Mouse (Mus musculus) cerebellum, adult (tissue): ENCODE measurements around the gene Fcgr1.
"Not testable (repeated sequence)": the region's sequence is repeated elsewhere in the genome, so short reads cannot be mapped to it uniquely, and the experiment has no call there.

Source experiments
- ATAC-seq: cut with Nextera tagmentation; 2 replicates; pipeline ENCODE4 v1.9.2; 2017; ENCODE audit warnings: mild to moderate bottlenecking, moderate library complexity, mixed read lengths; ENCODE audit not compliant: insufficient number of reproducible peaks, low FRiP score, low TSS enrichment

Gene Fcgr1

DNA sequence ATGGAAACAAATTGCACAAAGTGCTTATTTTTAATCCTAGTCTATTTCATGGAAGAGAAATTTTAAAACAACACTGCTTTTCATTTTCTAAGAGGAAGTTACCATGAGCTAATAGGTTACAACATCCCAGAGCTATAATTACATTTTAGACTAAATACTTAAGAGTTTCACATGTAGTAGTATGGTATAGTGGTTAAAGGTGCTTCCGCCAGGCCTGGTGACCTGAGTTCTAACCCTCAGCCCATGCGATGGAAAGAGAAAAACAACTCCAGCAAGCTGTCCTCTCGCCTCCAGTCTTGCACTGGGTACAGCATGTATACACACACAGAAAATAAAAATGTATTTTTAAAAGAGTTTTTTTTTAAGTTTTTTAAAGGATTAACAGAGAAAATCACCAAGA is 42.0 kb downstream of the Fcgr1 start:
- ATAC-seq, result no peak

DNA sequence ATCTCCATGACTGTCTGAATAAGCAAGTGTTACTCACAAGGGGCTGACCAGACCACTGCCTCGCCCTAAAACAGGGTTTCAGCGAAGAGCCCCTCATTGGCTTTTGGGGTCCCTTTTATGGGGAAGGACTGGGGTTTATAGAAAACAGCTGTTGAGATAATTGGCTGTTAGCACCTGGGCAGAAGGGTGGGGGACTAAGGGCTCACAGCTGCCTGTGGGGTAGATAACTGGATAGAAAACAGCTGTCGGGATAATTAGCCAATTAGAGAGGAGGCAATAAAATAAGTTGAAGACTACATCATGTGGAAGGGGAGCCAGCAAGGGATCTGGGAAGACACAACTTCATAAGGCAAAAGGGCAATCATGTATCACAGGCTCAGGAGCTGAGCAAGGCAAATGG is 42.9 kb downstream of the Fcgr1 start:
- ATAC-seq, result no peak

DNA sequence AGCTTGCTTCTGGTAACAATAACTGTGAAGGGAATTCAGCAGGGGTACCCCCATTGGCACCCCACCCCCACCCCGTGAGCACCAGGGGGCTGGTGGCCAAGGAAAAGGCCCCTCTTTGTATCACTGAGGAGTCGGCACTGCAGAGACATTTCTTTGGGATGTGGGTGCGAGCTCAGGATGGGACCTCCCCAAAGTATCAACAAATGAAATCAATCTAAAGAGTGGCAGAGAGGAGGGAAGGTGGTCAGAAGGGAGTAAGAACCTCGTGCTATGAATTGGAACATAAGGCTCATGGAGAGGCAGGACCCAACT is 44.8 kb downstream of the Fcgr1 start:
- no peak for ATAC-seq

DNA sequence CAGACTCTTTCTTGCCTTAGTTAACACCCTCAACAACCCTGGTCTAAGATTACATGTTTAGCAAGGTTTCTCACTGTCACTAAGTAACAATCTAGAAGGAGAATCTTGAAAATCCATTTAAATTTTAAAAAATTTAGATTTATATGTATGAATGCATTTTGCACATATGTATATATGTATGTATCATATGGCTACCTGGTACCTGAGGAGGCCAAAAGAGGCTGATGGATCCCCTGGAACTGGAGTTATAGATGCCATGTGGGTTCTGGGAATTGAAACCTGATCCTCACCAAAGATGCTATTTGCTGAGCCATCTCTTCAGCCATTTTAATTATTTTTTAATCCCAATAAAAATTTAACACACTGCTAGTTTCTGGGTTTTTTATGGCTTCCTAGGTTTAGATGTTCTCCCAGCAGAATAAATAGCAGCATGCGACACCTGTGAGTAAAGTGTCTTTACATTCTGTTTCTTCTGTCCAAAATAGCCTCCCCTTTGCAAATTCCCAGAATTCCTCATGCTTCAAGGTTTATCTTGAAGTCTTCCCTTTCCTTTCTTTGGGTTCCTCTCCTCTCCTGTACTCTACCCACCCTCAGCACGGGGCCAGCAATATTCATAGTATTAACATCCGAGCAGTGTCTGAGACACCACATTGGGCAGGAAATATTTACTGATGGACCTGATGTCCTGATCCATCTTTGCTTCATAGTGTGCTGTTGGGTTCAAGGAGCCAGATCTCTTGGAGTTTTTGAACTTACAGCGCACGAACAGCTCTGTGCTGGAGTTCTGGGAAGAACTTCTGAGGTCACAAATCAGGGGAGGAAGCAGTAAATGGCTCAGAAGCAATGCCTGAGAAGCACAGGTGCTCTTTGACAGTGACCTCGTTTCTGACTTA is 45.4 kb downstream of the Fcgr1 start:
- ATAC-seq, result no peak

DNA sequence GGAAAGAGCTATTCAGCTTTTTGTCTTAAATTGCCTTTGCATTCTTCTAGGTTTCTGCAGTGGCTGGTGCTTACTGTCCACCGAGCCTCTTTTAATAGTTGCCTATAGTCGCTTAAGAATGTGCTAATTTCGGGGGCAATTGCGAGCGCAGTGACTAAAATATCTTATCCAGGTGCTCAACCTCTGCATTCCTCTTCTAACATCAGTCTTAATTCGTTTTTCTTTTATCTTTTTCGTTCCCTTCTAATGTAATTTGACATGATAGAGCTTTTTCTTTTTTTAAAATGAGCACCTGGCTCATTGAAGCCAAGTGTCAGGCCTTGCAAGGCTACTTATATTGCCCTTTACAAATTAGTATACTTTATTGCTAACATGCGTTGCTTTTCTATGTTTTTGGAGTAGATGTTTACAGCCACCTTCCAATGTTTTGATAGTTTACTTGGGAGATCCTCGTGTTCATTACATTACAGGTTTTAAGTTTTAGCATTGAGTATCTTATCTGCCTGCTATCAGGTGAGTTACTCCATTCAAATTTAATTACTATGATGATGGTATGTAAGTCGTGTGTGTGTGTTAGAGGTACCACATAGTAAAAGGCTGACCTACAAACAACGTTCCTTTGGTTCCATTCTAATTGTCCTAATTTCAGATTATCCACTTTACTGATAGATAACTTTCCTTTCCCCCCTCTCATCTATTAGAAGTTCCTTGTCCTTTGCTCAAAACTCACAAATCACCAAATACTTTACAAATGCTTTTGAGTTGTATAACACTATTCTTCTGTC is 46.2 kb downstream of the Fcgr1 start:
- no peak for ATAC-seq

DNA sequence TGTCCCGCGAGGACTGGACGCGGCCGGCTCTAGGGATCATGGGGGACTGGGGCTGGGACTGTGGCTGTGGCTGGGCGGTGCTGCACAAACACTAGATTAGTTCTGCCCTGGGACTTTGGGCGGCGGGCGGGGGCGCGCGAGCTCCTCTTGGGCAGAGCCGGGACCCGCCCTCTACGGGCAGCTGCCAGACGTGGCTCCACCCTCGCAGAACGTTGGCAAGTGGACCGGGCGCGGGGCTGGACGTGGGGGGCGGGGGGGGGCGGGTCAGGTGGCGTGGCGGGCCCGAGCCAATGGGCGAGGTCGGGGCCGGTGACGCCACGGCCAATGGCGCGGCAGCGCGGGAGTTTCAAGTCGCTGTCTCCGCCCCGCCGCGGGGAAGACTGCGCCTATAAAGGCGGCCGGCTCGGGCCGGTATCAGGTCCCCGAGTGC is 47.3 kb downstream of the Fcgr1 start, which contains the start of gene Hist2h3c1:
TSS of gene Hist2h3c1 (plus strand) at position 259 of the 430 bp plus-strand sequence.
- peak; percentile 72 for ATAC-seq

DNA sequence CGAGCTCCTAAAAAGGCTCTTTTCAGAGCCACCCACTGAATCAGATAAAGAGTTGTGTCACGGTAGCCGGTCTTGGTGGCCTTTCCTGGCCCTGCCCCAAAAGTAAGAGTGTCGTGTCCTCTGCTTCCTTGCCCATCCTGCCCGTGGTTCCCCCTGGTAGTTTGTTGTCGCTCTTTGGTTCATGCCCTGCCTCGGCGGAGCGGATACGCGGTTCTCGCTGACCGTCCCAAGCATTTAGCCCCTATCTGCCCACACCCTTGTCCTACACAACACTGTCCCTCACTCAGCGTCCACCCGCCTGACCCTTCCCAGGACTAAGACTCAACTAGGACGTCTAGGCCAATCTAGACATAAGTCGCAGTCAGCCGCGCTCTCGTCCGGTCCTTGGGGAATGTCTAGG is 47.8 kb downstream of the Fcgr1 start:
- ATAC-seq, result not testable (repeated sequence)

DNA sequence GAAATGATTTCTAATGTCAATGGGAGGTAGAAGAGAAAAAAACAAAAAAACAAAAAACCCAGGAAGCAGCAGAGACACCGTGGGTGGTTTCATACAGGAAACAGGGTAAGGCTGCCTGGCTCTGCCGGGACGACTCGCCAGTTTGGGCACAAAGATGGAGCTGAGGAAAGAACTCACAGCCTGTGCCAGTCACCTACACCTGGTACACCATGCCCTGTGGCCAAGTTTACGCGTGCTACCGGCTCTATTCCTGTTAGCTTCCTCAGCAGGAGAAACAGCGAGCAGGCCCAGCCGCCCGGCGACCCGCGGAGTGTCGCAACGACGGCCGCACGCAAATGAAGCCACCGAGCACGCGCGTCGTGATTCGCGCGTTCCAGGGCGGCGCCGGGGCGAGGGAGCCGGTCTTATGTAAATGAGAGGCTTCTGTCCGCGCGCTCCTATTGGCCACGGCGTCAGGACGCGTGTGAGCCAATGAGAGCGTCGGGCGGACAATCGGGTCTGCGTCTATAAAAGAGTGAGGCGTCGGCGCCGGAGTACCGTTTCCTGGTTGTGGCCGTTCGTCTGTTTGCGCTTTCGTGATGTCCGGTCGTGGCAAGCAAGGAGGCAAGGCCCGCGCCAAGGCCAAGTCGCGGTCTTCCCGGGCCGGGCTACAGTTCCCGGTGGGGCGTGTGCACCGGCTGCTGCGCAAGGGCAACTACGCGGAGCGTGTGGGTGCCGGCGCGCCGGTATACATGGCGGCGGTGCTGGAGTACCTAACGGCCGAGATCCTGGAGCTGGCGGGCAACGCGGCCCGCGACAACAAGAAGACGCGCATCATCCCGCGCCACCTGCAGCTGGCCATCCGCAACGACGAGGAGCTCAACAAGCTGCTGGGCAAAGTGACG is 48.5 kb downstream of the Fcgr1 start, which contains the start of gene Hist2h2aa1:
TSS of gene Hist2h2aa1 (plus strand) at position 495 of the 884 bp plus-strand sequence.
- peak; percentile 88 for ATAC-seq

DNA sequence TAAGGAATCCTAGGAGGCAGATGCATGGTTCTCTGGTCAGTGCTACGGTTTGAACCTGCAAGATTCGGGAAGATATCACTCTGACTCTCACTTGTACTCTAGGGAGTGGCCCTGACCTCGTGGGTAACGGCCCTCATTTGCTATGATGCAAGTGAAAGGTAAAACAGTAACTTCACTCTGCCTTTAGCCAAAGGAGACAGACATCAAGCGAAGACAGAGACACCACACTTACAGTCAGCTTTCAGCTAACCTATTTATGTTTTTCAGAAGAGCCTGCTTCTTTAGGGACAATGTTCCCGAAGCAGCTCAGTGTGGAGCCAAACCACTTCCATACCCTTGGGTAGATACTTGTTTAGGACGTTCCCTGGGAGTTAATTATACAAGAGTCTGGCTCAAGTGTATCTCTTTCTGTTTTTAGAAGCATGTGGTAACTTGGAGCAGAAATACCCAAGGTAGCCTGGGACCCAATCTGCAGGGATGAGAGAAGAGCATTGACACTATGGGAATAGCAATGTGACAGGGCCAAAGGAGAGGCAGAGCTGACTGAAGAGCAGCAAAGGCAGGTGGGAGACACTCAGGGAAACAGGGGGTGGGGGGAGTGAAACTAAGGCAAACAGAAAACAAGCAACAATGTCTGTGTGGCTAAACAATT is 49.7 kb downstream of the Fcgr1 start:
- no peak for ATAC-seq

DNA sequence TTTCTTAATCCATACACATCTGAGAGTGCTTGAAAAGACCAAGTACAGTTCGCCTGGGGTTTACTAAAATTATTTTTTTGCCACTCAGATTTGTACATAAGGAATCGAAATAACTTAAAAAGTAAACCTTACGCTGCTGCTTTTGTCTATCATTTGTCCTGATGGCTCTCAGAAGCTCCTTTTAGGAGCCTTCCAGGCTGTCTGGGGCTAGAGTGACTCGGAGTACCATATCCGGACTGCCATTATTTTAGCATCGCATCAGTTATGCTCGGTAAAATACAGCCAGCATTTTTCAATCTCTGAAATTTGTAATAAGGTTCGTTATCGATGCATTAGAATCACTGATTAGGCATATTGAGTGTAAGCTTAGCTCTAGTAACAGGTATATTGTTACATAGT is 53.0 kb downstream of the Fcgr1 start:
- no peak for ATAC-seq

DNA sequence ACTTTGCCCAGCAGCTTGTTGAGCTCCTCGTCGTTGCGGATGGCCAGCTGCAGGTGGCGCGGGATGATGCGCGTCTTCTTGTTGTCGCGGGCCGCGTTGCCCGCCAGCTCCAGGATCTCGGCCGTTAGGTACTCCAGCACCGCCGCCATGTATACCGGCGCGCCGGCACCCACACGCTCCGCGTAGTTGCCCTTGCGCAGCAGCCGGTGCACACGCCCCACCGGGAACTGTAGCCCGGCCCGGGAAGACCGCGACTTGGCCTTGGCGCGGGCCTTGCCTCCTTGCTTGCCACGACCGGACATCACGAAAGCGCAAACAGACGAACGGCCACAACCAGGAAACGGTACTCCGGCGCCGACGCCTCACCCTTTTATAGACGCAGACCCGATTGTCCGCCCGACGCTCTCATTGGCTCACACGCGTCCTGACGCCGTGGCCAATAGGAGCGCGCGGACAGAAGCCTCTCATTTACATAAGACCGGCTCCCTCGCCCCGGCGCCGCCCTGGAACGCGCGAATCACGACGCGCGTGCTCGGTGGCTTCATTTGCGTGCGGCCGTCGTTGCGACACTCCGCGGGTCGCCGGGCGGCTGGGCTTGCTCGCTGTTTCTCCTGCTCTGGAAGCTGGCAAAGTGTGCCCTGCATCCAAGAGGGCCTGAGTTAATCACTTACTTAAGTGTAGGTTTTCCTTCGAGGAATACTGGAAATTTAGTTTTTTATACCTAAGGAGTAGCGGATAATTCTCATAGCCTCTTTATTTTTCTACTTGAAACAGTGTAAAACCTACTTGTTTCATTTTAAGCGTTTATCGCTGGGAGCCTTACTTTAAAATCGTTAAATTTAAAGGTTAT is 53.6 kb downstream of the Fcgr1 start, which contains the start of gene Hist2h2aa2:
TSS of gene Hist2h2aa2 (minus strand) at position 328 of the 850 bp plus-strand sequence.
- peak; percentile 84 for ATAC-seq

DNA sequence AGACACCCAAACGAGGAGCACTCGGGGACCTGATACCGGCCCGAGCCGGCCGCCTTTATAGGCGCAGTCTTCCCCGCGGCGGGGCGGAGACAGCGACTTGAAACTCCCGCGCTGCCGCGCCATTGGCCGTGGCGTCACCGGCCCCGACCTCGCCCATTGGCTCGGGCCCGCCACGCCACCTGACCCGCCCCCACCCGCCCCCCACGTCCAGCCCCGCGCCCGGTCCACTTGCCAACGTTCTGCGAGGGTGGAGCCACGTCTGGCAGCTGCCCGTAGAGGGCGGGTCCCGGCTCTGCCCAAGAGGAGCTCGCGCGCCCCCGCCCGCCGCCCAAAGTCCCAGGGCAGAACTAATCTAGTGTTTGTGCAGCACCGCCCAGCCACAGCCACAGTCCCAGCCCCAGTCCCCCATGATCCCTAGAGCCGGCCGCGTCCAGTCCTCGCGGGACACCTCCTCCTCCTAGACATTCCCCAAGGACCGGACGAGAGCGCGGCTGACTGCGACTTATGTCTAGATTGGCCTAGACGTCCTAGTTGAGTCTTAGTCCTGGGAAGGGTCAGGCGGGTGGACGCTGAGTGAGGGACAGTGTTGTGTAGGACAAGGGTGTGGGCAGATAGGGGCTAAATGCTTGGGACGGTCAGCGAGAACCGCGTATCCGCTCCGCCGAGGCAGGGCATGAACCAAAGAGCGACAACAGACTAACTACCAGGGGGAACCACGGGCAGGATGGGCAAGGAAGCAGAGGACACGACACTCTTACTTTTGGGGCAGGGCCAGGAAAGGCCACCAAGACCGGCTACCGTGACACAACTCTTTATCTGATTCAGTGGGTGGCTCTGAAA is 54.6 kb downstream of the Fcgr1 start, which contains the start of gene Hist2h3c2:
TSS of gene Hist2h3c2 (minus strand) at position 174 of the 840 bp plus-strand sequence.
- ATAC-seq, result peak; percentile 74

DNA sequence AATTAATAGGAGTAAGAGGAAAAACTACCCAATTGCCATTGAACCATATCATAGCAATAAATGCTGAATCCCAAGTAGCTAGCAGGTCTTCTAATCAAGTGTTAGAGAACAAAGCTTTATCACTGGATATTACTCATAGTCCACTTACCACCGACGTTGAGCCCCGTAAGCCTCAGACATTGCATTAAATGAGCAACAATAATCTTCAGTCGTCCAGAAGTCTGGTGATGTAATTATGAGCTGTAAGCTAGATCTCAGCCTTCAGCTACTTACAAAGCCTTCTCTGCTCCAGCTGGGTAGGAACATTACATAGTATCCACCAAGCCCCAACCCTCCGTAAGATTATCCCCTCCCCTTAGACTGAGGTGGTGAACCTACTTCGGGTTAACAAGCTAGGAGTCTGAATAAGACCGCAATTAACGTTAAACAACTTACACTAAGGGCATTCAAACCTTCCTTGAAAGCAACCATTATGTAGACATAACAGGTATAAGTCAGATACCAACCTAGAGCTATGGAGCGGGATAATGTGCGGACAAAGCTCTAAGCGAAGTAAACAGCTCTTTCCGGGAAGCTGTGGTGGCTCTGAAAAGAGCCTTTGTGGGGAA is 55.8 kb downstream of the Fcgr1 start:
- no peak for ATAC-seq

DNA sequence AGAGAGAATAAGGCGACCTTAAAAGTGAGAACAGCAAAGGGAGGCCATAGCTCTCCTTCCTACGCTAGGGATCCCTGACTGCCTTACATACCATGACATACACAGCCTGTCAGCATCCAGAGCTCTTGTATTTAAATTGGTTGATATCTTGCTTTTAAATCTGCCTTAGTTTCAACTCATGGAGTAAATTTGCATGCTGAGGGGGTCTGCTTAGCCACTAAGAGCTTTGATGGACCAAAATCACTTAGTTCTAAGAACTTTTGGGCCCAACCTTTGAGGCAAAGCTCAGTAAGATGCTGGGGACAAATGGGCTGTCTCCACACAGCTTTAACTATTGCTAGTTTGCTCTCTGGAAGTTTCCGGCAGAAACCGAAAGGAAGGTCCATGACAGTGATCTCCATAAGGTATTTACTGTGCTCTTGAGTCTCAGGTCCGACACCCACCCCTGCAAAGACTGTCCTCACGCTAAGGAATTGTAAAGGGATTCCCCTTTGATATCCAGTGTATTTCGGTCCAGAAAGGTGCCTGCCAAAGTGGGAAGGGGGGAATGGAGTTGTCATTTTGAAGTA is 56.4 kb downstream of the Fcgr1 start:
- ATAC-seq, result no peak

DNA sequence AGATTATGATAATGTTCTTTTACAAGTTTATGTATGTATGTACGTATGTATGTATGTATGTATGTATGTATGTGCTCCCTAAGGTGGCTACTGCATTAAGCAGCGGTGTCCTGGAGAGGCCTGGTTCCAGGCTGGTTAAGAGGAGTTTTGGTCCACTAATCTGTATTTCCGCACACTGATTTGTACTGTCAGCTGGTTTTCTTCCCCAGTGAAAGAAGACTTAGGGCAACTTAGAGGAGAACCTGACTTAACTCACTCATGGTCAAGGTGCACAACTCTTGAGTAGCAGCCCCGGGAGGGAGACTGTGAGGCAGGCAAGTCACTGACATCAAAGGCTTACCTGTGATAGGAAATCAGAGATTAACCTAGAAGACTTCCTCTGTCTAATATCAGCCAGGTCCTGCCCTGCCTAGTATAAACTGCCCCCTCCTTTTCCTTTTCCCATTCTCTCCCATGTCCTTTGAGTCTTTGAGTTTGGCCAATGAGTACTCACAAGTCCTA is 56.9 kb downstream of the Fcgr1 start:
- ATAC-seq, result no peak

DNA sequence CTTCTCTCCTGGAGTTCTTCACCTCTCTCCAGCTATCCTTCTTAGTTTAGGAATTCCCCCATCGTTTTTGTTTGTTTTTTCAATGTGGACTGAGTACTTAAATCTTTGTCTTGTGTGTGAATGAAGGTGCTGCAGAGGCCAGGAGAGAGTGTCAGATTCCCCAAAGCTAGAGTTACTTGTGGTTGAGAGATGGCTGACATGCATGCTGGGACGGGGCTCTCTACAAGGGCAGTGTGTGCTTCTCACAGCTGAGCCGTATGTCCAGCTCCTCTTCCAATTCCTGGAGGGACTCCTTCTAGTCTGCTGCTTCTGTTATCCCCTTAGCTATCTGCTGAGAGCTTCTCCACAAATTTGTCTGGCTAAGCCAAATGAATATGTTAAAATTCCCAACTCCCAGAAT is 57.9 kb downstream of the Fcgr1 start:
- ATAC-seq, result no peak

DNA sequence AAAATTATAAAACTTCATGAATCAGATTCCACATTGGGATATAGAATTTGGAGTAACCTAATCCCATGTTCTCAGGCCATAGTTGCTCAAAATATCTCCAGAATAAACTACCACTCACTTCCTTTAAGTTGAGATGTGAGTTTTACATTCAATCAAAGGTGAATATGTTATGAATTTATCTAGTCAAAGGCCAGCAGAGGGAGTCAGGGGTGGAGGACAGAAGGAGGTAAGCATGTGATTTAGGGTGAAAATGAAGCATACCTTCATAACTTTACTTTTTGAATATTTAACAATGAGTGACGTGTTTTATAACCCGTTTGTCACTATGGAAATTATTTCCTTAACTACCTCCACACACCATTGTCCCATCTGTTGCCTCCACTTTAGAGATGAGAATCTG is 58.9 kb downstream of the Fcgr1 start:
- no peak for ATAC-seq
